Mouse (Mus musculus) megakaryocyte progenitor cell, adult 5-6 weeks (primary cell): ENCODE data around the gene Rufy4. TPM values are rescaled to one million over a fixed set of nuclear protein-coding genes. Genes with fewer than 3 reads are reported as not detected.

ENCODE experiments used
- ATAC-seq: replicated peaks from 2 replicates; pipeline ENCODE4 v1.8.0; 2016; ENCODE audit warnings: mild to moderate bottlenecking, moderate TSS enrichment, inconsistent platforms; ENCODE audit not compliant: poor library complexity
- total RNA-seq, 2 experiments: library from RNA; stranded (forward) in 1 of 2; stranded (reverse) in 1 of 2; fragments of 157-497, 149-512 nt in 1 of 2; fragments of 200-1000 nt in 1 of 2; gene quantifications; 2 replicates each; pipeline versions ENCODE4 v1.2.3 to v1.2.4; 2015 to 2017

The Rufy4 gene
- total RNA-seq (2015): 0.37 and 0.72 TPM in 2 replicates
- 0.54 and 0.68 TPM in 2 replicates for total RNA-seq (2017)

- peak; percentile 79 for ATAC-seq
These were observed at the start of gene Rufy4 for GRCm38 (mm10) chr1:74124991-74125552. TSS of gene Rufy4 (plus strand) at chr1:74125541.

GRCm38 (mm10) chr1:74076230-74076629, 49.1 kb upstream of the Rufy4 start:
- no peak for ATAC-seq

- ATAC-seq: peak; percentile 85
These were observed 48.0 kb upstream of the Rufy4 start for GRCm38 (mm10) chr1:74077353-74077752.

GRCm38 (mm10) chr1:74081573-74081989, 43.8 kb upstream of the Rufy4 start:
- peak; percentile 47 for ATAC-seq

- peak; percentile 81 for ATAC-seq
These were observed 42.4 kb upstream of the Rufy4 start for GRCm38 (mm10) chr1:74082841-74083463.

GRCm38 (mm10) chr1:74084065-74084705, 41.2 kb upstream of the Rufy4 start:
- no peak for ATAC-seq

GRCm38 (mm10) chr1:74084752-74085151, 40.6 kb upstream of the Rufy4 start:
- ATAC-seq: no peak

- ATAC-seq: no peak
These were observed 39.8 kb upstream of the Rufy4 start for GRCm38 (mm10) chr1:74085566-74085965.

GRCm38 (mm10) chr1:74088569-74088968, 36.8 kb upstream of the Rufy4 start:
- ATAC-seq: no peak

GRCm38 (mm10) chr1:74090329-74090728, 35.0 kb upstream of the Rufy4 start:
- ATAC-seq: no peak

- ATAC-seq: no peak
These were observed 34.2 kb upstream of the Rufy4 start for GRCm38 (mm10) chr1:74091138-74091537.

- no peak for ATAC-seq
These were observed 33.6 kb upstream of the Rufy4 start for GRCm38 (mm10) chr1:74091611-74092224.

GRCm38 (mm10) chr1:74092242-74092641, 33.1 kb upstream of the Rufy4 start:
- ATAC-seq: no peak

GRCm38 (mm10) chr1:74093447-74093846, 31.9 kb upstream of the Rufy4 start:
- ATAC-seq: no peak

- ATAC-seq: peak; percentile 78
These were observed 30.7 kb upstream of the Rufy4 start for GRCm38 (mm10) chr1:74094497-74095270.

- ATAC-seq: no peak
These were observed 30.0 kb upstream of the Rufy4 start for GRCm38 (mm10) chr1:74095296-74095695.

- ATAC-seq: no peak
These were observed 29.6 kb upstream of the Rufy4 start for GRCm38 (mm10) chr1:74095728-74096127.

- peak; percentile 37 for ATAC-seq
These were observed 27.0 kb upstream of the Rufy4 start for GRCm38 (mm10) chr1:74098004-74099000.

- ATAC-seq: 0 out of 2 replicates have a peak, but pooled peaks have one; percentile 2
These were observed 26.3 kb upstream of the Rufy4 start for GRCm38 (mm10) chr1:74099001-74099435.
